Comparison of ENCODE assay signal across 25 mouse cellular contexts in genomic region chr11:22922546-22922945, GRCm38 (mm10).
"Had no signal": no experiment of that assay in that cellular context is flagged by ENCODE, and none has a peak within 500 bp of the region (broad histone marks: within the 10 kb centered on the region; RNA-seq: fewer than 3 reads in every experiment).

No protein-coding gene starts in this region.

- H3K4me3 ChIP-seq: gastrocnemius, adult 2 months; heart, embryonic 10.5 days; heart, embryonic 12.5 days; hindbrain, embryonic 10.5 days; hindbrain, embryonic 12.5 days; intestine, embryonic 15.5 days; limb, embryonic 13.5 days; limb, embryonic 15.5 days had no signal

- H3K36me3 ChIP-seq: heart, embryonic 10.5 days; hindbrain, embryonic 10.5 days; hindbrain, embryonic 12.5 days; intestine, embryonic 15.5 days; limb, embryonic 13.5 days; limb, embryonic 15.5 days had no signal

- H3K27ac ChIP-seq: gastrocnemius, adult 2 months; heart, embryonic 10.5 days; hindbrain, embryonic 10.5 days; hindbrain, embryonic 12.5 days; hindbrain, embryonic 14.5 days; intestine, embryonic 15.5 days; limb, embryonic 13.5 days; limb, embryonic 15.5 days; liver, embryonic 14.5 days had no signal

- H3K4me2 ChIP-seq: heart, embryonic 12.5 days; hindbrain, embryonic 12.5 days; hindbrain, embryonic 14.5 days; intestine, embryonic 15.5 days; limb, embryonic 13.5 days; limb, embryonic 15.5 days; liver, embryonic 11.5 days had no signal

- H3K27me3 ChIP-seq: heart, embryonic 12.5 days; hindbrain, embryonic 12.5 days; intestine, embryonic 15.5 days; limb, embryonic 13.5 days; limb, embryonic 15.5 days had no signal

- H3K9me3 ChIP-seq: heart, embryonic 10.5 days; heart, embryonic 12.5 days; hindbrain, embryonic 10.5 days; hindbrain, embryonic 12.5 days; intestine, embryonic 15.5 days; limb, embryonic 13.5 days; limb, embryonic 15.5 days had no signal

- H3K9ac ChIP-seq: heart, embryonic 12.5 days; hindbrain, embryonic 12.5 days; hindbrain, embryonic 14.5 days; intestine, embryonic 15.5 days; limb, embryonic 13.5 days; limb, embryonic 15.5 days; liver, embryonic 14.5 days had no signal

- ATAC-seq: forebrain, embryonic 16.5 days; hindbrain, embryonic 16.5 days; inflammation-experienced regulatory T-cells, adult 6 months; intestine, embryonic 15.5 days; intestine, postnatal 0 days had no signal

- H3K4me1 ChIP-seq: hindbrain, embryonic 10.5 days; intestine, embryonic 15.5 days; limb, embryonic 13.5 days; limb, embryonic 15.5 days had no signal

- DNase-seq: gastrocnemius, adult 2 months; gastrocnemius, postnatal 10 days; gastrocnemius, postnatal 25 days; heart, postnatal 10 days; heart, postnatal 4 days; kidney, adult 18-20 months; kidney, postnatal 4 days; layer of hippocampus, adult 9-11 months; layer of hippocampus, postnatal 36 days; left cerebral cortex, postnatal 4 days; lung, adult 18-20 months had no signal
